Mouse (Mus musculus): Measurements from ENCODE around the gene Zfp597. TPM values are rescaled to one million over a fixed set of nuclear protein-coding genes. Genes with fewer than 3 reads are reported as not detected.

Zfp597 gene
- polyA plus RNA-seq (2012; ENCODE audit: insufficient read depth, insufficient read length, missing spikeins): 3.9 and 4.9 TPM in 2 replicates

- H3K4me3 ChIP-seq (ENCODE audit: insufficient read depth, low read depth, low read length): peak within 1 kb of the TSS; percentile 94
- peaks cover 3% of the 10 kb centered on the region; the same call in 1 of the 2 replicates for H3K4me1 ChIP-seq (ENCODE audit: control insufficient read depth, insufficient read depth, insufficient read length, low read length)
Observed at GRCm38 (mm10) chr16:3884201-3885064, at the start of gene Zfp597, which contains the start of gene Gm20695. Zfp597 (minus strand) TSS chr16:3884561. Gm20695 (plus strand) TSS chr16:3884648.

DNA sequence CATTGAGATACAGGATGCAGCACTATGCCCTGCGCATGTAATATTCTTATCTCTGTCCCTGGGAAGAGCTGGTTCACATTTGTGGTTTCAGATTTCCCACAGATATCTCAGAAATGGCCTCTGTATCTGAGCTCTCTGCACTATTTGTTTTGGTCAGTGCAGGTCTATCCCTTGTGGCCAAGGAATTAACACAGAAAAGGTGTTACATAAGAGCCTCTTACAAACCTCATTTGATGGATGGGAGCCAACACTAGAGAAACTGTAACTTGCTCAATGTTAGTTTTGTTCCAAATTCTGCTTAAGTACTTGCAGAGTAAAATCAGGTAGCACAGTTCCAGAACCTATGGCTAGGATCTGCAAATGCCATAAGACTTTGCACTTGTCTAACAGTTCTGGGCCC lies 49.7 kb upstream of the Zfp597 start:
- H3K4me1 ChIP-seq (ENCODE audit: control insufficient read depth, insufficient read depth, insufficient read length, low read length): peaks cover 4% of the 10 kb centered on the region; the same call in 1 of the 2 replicates
- H3K27ac ChIP-seq (replicated peaks; ENCODE audit: low read depth, low read length): no peak overlapping the region
- H3K4me3 ChIP-seq (ENCODE audit: insufficient read depth, low read depth, low read length): no peak overlapping the region

More at GRCm38 (mm10) chr16:3884201-3885064, at the start of gene Zfp597, which contains the start of gene Gm20695:
- peak within 1 kb of the TSS; percentile 83 for H3K27ac ChIP-seq (replicated peaks; ENCODE audit: low read depth, low read length)

DNA sequence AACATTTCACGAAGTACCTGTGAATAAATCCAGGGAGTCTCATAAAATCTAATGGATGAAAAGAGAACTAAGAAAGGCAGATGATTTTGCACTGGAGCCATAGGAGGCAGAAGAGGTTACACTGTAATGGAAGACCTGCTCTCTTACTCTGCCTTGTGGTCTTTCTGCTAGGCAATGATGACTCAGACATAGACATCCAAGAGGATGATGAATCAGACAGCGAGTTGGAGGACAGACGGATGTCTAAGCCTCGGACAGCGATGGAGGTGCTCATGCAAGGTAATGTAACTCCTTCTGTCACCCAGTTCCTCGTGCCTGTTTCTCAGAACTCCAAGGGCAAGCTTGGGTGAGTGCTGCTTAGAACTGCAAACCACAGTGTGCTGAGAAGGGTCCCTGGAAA lies 49.2 kb upstream of the Zfp597 start:
- H3K4me3 ChIP-seq (ENCODE audit: insufficient read depth, low read depth, low read length): no peak overlapping the region
- peaks cover 4% of the 10 kb centered on the region; the same call in 1 of the 2 replicates for H3K4me1 ChIP-seq (ENCODE audit: control insufficient read depth, insufficient read depth, insufficient read length, low read length)
- no peak overlapping the region for H3K27ac ChIP-seq (replicated peaks; ENCODE audit: low read depth, low read length)

DNA sequence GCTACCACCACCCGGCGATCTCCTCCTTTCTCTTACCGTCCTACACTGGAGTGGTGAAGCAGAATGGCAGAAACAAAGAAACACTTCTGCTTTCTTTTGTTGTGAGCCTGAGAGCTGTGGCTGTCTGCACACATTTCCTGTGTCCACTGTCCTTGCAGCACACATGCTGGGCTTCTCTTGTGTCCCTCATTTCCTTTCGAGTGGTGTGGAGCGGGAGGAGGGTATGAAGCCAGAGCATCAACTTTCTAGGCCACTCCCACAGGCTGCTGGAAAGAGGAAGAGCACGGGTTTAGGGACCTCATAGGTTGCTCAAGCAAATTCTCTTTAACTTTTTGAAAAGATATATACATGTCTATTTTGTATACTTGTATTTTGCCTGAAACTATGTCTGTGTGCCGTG lies 44.8 kb upstream of the Zfp597 start:
- H3K4me3 ChIP-seq (ENCODE audit: insufficient read depth, low read depth, low read length): no peak overlapping the region
- H3K27ac ChIP-seq (replicated peaks; ENCODE audit: low read depth, low read length): no peak overlapping the region
- peaks cover 4% of the 10 kb centered on the region; the same call in 1 of the 2 replicates for H3K4me1 ChIP-seq (ENCODE audit: control insufficient read depth, insufficient read depth, insufficient read length, low read length)

DNA sequence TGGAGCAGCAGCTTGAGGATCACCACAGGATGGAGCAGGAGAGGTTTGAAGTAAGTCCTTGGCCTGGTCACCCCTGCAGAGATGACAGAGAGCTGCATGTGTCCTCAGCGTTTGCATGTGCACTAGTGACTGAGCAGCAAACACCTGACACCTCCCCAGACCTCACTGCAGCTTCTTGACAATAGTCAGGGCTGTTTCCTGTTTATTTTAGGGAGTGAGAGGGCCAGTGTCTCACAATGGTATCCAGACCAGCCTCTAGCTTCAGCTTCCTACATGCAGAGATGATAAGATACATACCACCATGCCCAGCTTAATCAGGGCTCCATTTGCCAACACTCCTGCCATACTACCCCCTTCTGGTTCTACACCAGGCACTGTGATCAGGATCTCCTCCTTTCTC lies 44.2 kb upstream of the Zfp597 start:
- peaks cover under 1% of the 10 kb centered on the region; the same call in 1 of the 2 replicates for H3K4me1 ChIP-seq (ENCODE audit: control insufficient read depth, insufficient read depth, insufficient read length, low read length)
- no peak overlapping the region for H3K27ac ChIP-seq (replicated peaks; ENCODE audit: low read depth, low read length)
- no peak overlapping the region for H3K4me3 ChIP-seq (ENCODE audit: insufficient read depth, low read depth, low read length)

DNA sequence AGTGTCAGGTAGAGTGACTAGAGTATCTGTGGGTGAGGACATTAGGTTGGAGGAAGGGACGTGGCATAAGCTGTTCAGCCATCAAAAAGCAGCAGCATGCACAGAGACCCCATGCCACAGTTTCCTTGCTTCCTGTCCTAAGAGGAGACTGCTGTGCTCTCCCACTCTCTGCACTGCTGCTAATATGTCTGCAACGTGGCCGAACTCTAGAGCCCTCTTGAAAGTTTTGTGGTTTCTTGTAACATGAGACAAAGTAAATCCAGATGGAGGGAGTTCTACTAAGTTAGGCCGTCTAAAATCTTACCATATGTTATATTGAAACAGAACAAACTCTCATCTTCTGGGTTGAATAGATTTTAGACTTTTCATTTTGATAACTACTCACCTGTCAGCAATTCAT lies 39.6 kb upstream of the Zfp597 start:
- Histone ChIP-seq H3K4me1 (ENCODE audit: control insufficient read depth, insufficient read depth, insufficient read length, low read length) (no peaks in the 10 kb centered on the region), H3K4me3 (ENCODE audit: insufficient read depth, low read depth, low read length) (no peak overlapping the region), H3K27ac (replicated peaks; ENCODE audit: low read depth, low read length) (no peak overlapping the region)

DNA sequence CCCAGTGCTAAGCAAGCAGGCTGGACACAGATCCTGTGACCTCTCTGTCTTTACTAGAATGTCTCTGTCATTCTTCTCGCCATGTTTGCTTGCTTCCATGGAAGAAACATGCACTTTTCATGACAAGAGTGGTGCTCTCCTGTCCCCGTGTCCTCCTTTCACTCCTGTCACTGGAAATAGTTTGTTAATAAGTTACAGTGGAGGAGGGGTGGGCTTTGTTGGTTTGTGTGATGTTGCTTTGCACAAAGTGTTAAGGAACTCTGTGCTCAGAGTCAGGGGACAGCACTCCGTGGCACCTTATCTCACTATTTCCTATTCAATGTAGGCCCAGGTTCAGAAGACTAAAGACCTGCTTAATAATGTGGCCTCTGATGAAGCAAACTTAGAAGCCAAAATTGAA lies 39.2 kb upstream of the Zfp597 start:
- no peak overlapping the region for H3K27ac ChIP-seq (replicated peaks; ENCODE audit: low read depth, low read length)
- H3K4me1 ChIP-seq (ENCODE audit: control insufficient read depth, insufficient read depth, insufficient read length, low read length): no peaks in the 10 kb centered on the region
- no peak overlapping the region for H3K4me3 ChIP-seq (ENCODE audit: insufficient read depth, low read depth, low read length)

DNA sequence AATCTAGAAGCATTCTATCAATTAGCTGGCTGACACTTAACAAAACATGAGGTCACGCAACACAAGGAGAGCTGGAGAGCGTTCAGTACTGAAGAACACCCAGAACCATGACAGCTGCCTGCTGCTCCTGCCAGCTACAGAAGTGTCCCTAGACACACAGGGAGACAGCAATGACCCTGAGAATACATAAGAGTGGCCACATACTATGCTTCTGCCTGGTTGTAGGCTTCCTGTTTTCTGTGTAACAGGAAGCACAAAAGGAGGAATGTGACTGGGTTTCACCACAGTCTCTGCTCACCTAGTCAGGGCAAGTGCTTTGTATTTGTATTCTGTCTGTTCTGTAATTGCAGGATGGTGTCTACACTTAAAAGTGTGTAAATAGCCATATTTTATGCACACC lies 36.4 kb upstream of the Zfp597 start:
- Histone ChIP-seq H3K27ac (replicated peaks; ENCODE audit: low read depth, low read length) (no peak overlapping the region), H3K4me3 (ENCODE audit: insufficient read depth, low read depth, low read length) (no peak overlapping the region), H3K4me1 (ENCODE audit: control insufficient read depth, insufficient read depth, insufficient read length, low read length) (no peaks in the 10 kb centered on the region)

- no peak overlapping the region for H3K27ac ChIP-seq (replicated peaks; ENCODE audit: low read depth, low read length)
- no peaks in the 10 kb centered on the region for H3K4me1 ChIP-seq (ENCODE audit: control insufficient read depth, insufficient read depth, insufficient read length, low read length)
- peak overlapping the region; percentile 64 for H3K4me3 ChIP-seq (ENCODE audit: insufficient read depth, low read depth, low read length)
Observed at GRCm38 (mm10) chr16:3909118-3909517, 24.8 kb upstream of the Zfp597 start.

DNA sequence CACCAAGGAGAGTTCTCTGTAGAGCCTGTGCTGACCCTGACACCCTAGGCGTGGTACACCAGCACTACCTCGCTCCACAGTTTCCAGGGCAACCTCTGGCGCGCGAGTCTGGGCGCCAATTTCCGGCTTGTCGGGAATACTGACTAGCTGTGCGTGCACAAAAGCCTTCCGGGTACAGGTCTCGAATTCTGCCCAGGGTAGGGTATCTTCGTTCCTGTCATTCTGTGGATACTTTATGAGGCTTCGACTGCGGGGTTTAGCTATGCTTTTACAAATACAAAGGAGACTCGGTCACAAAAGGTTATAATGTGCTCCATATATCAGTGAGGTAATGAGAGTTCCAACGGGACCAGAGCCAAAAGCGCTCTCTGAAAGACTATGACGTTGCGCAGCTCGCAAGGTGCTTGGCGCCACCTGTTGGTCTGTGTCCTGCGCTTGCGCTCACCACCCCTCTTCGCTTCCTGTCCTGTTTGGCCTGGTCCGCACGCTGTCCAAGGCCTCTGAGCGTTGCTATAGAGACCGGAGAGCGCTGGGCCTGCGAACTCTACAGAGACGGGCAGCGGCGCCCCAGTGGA lies 24.3 kb upstream of the Zfp597 start, which contains the start of the genes 1700037C18Rik and Cluap1:
1700037C18Rik (minus strand) TSS at position 153 of the 575 bp plus-strand sequence.
Cluap1 (plus strand) TSS at position 265 of the 575 bp plus-strand sequence.
- Histone ChIP-seq H3K4me1 (ENCODE audit: control insufficient read depth, insufficient read depth, insufficient read length, low read length) (no peaks in the 10 kb centered on the region), H3K27ac (replicated peaks; ENCODE audit: low read depth, low read length) (peak within 1 kb of the TSS; percentile 59), H3K4me3 (ENCODE audit: insufficient read depth, low read depth, low read length) (peak within 1 kb of the TSS; percentile 64)

- H3K4me3 ChIP-seq (ENCODE audit: insufficient read depth, low read depth, low read length): no peak overlapping the region
- H3K27ac ChIP-seq (replicated peaks; ENCODE audit: low read depth, low read length): no peak overlapping the region
- H3K4me1 ChIP-seq (ENCODE audit: control insufficient read depth, insufficient read depth, insufficient read length, low read length): no peaks in the 10 kb centered on the region
Observed at GRCm38 (mm10) chr16:3907471-3907870, 23.1 kb upstream of the Zfp597 start.

DNA sequence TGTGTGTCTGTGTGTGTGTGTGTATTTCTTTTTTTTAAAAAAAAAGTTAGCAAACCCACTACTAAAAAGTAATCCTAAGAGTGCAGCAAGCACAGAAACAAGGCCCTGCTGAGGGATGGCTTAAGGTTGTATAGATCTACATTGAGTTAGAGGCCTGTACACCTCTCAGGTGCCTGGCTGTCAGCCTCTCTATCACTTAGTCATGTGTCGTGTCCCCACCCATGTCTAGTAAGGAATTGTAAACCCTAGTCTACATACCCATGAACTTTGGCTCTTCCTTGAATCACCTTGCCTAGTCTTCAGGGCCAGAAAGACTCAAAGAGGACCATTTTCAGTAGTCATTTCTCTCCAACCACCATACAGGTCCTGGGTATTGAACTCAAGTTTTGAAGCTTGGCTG lies 12.2 kb upstream of the Zfp597 start:
- Histone ChIP-seq H3K27ac (replicated peaks; ENCODE audit: low read depth, low read length) (no peak overlapping the region), H3K4me3 (ENCODE audit: insufficient read depth, low read depth, low read length) (no peak overlapping the region), H3K4me1 (ENCODE audit: control insufficient read depth, insufficient read depth, insufficient read length, low read length) (peaks cover 11% of the 10 kb centered on the region)

DNA sequence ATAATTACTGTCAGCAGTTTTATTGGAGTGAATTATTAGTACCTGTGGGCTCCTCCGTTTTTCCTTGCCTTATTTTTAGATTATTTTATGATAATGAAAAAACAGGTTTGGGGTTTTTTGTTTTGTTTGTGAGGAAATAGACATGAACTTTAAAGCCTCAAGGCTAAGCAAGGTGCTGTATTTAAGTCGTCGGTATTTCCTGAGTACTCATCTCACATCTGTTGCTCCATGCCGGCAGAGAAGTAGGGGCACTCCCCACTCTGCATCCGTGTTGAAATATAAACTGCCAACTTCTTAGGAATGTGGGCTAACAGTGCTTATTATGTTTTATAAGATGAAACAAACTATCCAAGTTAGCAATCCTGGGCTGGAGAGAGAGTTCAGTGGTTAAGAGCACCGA lies 11.7 kb upstream of the Zfp597 start:
- H3K4me1 ChIP-seq (ENCODE audit: control insufficient read depth, insufficient read depth, insufficient read length, low read length): peaks cover 11% of the 10 kb centered on the region
- H3K27ac ChIP-seq (replicated peaks; ENCODE audit: low read depth, low read length): no peak overlapping the region
- no peak overlapping the region for H3K4me3 ChIP-seq (ENCODE audit: insufficient read depth, low read depth, low read length)

- H3K27ac ChIP-seq (replicated peaks; ENCODE audit: low read depth, low read length): peak overlapping the region; percentile 73
- peaks cover 11% of the 10 kb centered on the region for H3K4me1 ChIP-seq (ENCODE audit: control insufficient read depth, insufficient read depth, insufficient read length, low read length)
- peak overlapping the region; percentile 17; the same call in 1 of the 2 replicates for H3K4me3 ChIP-seq (ENCODE audit: insufficient read depth, low read depth, low read length)
Observed at GRCm38 (mm10) chr16:3895173-3895792, 10.9 kb upstream of the Zfp597 start.

DNA sequence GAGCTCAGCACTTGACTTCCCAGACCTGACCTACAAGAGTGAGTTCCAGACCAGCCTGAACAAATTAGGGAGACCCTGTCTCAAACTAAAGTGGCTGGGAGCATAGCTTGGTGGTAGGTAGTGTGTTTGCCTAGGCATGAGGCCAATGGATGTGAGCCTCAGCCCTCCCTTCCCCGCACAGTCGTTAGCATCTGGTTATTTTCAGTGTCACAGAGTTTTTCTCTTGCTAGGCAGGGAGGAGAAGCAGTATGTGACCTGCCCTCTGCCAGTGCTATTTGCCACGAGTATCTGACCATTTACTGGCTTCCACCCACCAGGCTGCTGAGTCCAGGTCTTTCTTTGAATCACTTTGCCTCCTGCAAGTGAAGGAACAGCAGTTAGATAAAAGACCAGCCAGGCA lies 9.4 kb upstream of the Zfp597 start:
- H3K4me3 ChIP-seq (ENCODE audit: insufficient read depth, low read depth, low read length): no peak overlapping the region
- peaks cover 11% of the 10 kb centered on the region for H3K4me1 ChIP-seq (ENCODE audit: control insufficient read depth, insufficient read depth, insufficient read length, low read length)
- H3K27ac ChIP-seq (replicated peaks; ENCODE audit: low read depth, low read length): peak overlapping the region; percentile 49; the same call in 1 of the 2 replicates

Measured in brown adipose tissue, adult 24 weeks (tissue).